Mouse (Mus musculus) brown adipose tissue, adult 24 weeks (tissue): ENCODE measurements around the gene Gm44805. TPM values are rescaled to one million over a fixed set of nuclear protein-coding genes. Genes with fewer than 3 reads are reported as not detected.
A peak's percentile ranks its signal among the peaks of the same experiment; 100 is the strongest.
"Not testable (repeated sequence)": the region's sequence is repeated elsewhere in the genome, so short reads cannot be mapped to it uniquely, and the experiment has no call there.

Experiments used
- H3K27ac ChIP-seq: fragments of 200-500 bp; replicated peaks from 2 replicates; pipeline ENCODE4 v1.5.1; 2012; ENCODE audit warnings: low read depth, mild to moderate bottlenecking, low read length
- H3K4me1 ChIP-seq: fragments of 200-500 bp; 2 replicates; pipeline ENCODE4 v1.6.1; 2012; ENCODE audit warnings: low read length, mixed read lengths; ENCODE audit not compliant: control insufficient read depth, insufficient read depth, insufficient read length
- H3K4me3 ChIP-seq: fragments of 200-500 bp; 2 replicates; pipeline ENCODE4 v1.5.1; 2012; ENCODE audit warnings: low read depth, mild to moderate bottlenecking, low read length, moderate library complexity; ENCODE audit not compliant: insufficient read depth
- polyA plus RNA-seq: library from polyadenylated mRNA; stranded (reverse); fragments of >200 nt; gene quantifications from 2 replicates; pipeline ENCODE4 v1.2.4, GENCODE M21; 2012; ENCODE audit not compliant: missing spikeins, insufficient read depth, insufficient read length

Gene Gm44805
- polyA plus RNA-seq, 1 experiment = not detected

DNA sequence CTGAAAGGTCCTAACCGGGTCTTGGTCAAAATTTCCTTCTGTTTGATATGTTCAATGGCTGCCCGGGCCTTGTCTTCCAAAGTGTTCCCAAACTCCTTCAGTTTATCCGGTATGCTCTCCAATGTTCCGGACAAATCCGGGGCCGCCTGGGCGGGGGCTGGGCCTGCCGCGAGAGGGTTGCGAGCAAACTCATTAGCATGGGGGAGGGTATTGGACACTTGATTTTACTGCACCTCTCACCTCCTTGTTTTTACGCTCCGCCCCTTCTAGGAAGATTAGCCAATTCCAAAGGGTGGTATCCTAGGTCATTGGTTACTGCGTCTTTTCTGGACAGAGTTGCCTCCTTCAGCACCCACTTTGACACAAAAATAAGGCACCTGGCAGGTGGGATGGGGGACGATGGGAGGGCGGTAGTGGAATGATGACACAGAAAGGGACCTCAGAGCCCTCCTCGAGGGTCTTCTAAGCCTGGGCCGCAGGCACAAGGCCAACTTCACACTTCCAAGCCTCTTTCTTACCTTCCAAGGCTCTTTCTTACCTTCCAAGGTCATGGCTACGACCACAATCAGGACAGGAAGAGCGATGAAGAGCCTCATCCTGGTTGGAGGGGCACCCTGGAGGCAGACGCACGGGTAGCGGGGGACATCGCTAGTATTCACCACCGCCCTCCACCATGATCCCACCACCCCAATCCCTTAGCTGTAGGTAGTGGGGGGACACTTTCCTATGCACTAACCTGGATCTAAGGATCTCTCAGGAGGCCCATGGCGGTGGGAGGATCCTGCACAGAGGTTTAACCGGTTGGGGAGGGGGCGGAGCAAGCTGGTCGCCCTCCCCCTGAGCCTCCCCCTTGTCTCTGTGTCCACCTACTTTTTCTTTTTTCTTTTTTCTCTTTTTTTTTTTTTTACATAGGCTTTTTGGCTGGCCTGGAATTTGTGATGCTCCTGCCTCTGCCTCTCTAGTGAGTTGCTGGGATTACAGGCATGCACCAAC lies 10.9 kb upstream of the Gm44805 start, which contains the start of gene Apoc1:
Gene Apoc1 (minus strand): TSS at position 788 of the 993 bp plus-strand sequence.
- Histone ChIP-seq H3K4me3 (peak within 1 kb of the TSS; percentile 57), H3K27ac (peak within 1 kb of the TSS; percentile 94), H3K4me1 (peaks cover 14% of the 10 kb centered on the region)

DNA sequence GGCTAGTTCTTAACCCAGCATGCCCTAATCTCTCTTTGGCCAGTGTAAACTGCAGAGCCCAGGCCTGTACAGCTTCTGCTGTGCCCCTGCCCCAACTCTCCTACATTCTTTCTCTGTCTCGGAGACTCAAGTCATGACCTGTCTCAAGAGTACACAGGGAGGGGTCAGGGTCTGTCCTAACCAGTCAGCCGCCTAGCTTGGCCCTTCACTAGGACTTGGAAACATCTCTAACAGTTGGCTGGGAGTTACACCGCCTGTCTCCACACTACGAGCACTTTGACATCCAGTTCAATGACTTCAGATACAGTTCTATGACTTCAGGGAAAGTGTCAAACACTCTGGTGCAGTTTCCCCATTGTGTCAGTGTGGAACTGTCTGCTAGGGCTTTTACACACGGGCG lies 10.2 kb upstream of the Gm44805 start:
- H3K4me3 ChIP-seq = peak overlapping the region; percentile 57

DNA sequence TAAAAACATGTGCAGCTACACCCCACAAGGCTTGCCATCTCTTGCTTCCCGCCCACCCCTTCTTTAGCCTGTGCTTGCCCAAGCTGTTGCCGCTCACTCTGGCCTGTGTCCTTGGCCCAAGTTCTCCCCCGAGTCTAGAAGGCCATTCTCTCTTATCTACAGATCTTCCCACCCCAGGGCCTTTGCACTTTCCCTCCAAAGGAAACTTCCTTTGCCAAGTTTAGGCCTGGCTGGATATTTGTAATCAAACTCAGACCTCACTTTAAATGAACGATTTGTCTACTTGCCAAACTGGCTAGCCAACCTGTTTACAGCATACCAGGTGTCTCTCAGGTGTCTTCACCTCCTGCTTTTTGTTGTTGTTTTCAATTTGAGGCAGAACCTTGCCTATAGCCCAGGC lies 9.6 kb upstream of the Gm44805 start:
- H3K4me3 ChIP-seq = no peak overlapping the region
- peaks cover 14% of the 10 kb centered on the region for H3K4me1 ChIP-seq
- H3K27ac ChIP-seq = peak overlapping the region; percentile 94

More for the DNA sequence above, 10.2 kb upstream of the Gm44805 start:
- H3K4me1 ChIP-seq = peaks cover 14% of the 10 kb centered on the region
- H3K27ac ChIP-seq = peak overlapping the region; percentile 94

DNA sequence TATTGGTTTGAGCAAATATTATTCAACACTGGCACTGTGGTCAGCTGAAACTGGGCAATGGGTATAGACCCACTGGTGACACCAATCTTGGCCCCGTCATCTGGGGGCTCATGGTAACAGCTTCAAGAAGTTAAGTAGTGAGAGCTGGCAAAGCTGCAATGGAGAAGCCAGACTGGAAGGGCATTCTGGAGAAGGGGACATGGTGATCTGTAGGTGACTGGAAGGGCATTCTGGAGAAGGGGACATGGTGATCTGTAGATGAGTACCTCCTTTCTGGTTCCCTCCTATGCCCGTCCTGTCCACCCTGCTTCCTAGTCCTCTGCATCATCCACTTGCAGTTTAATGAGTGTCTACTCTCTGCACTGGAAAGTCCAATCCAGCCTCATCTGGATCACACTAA lies 7.4 kb upstream of the Gm44805 start:
- Histone ChIP-seq H3K4me1 (peaks cover 3% of the 10 kb centered on the region), H3K27ac (no peak overlapping the region), H3K4me3 (no peak overlapping the region)

DNA sequence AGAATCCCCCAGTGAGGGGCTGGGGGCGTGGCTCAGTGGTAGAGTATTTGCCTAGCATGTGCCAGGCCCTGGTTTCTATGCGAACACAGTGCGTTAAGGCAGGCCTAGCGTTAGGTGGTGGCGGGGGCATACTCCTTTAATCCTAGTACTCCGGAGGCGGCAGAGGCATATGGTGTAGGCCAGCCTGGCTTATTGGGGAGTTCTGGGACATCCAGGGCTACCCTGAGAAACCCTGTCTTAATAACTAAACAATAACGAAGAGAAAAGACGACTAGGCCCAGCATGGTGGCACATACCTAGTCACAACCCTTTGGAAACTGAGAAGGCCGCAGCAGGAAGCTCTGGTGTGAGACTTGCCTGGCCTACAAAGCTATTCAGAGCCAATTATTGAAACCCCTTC lies 6.9 kb upstream of the Gm44805 start:
- H3K4me1 ChIP-seq = peaks cover 3% of the 10 kb centered on the region
- no peak overlapping the region for H3K27ac ChIP-seq
- no peak overlapping the region for H3K4me3 ChIP-seq

DNA sequence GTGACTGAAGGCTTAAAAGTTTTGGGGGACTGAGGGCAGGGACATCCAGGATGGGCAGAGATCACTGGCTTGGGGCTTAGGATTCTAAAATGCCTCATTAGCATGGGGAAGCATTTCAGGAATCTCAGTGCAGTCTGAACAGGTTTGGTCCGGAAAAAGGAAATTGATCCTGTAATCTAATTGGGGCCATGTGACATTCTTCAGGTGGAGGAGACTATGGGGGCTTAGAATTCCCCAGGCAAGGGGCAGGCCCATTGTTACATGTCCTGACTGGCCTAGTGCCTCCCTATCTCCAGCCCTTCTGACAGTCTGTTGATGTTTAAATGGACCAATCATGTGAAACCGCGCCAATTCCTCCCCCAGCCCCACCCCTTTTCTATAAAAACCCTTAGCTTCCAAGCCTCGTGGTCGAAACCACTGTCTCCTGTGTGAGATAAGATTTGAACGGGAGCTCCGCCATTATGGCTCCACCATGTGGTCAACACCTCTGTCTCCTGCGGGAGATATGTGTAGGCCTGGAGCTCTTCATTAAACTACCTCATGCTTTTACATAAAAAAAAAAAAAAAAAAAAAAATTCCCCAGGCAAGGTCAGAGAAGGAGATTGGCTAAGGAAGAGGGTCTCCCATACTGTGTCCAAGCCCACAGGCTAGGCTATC lies 5.8 kb upstream of the Gm44805 start:
- not testable (repeated sequence) for H3K27ac ChIP-seq, H3K4me3 ChIP-seq, H3K4me1 ChIP-seq

DNA sequence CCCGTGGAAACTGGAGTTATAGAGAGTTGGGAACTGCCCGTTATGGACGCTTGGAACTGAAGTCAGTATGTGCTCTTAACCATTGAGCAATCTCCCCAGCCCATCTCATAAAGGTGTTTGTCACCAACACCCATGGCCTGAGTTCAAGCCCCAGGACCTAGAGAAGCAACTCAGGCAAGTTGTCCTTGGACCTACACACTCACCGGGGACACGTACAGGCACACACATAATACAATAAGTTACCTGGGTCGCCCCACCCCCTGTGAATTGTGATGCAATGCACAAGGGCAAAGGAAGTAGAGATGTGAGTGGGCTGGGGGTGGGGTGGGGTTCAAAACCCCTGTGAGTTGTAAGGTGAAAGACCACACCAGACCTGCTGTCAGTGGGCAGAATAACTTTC lies 5.3 kb upstream of the Gm44805 start:
- Histone ChIP-seq H3K4me3 (no peak overlapping the region), H3K27ac (no peak overlapping the region), H3K4me1 (no peaks in the 10 kb centered on the region)

DNA sequence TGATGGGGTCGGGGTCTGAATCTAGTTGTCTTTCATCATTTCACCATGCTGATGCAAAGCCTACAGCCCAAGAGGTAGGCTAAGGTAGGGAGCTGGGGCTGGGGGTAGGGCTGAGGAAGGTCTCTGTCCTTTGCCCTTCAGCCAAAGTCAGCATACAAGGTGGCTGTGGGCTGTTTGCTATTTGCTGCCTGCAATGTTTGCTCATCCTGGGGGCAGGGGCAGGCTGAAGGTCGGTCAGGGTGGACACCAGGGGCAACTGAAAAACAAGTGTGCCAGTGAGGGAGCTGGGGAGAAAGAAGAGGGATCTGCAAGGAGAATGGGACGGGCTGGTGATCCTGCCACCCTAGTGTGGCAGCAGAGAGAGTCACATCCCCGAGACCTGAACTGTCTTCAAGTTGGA lies 4.2 kb upstream of the Gm44805 start:
- no peak overlapping the region for H3K27ac ChIP-seq
- H3K4me3 ChIP-seq = no peak overlapping the region
- H3K4me1 ChIP-seq = no peaks in the 10 kb centered on the region

DNA sequence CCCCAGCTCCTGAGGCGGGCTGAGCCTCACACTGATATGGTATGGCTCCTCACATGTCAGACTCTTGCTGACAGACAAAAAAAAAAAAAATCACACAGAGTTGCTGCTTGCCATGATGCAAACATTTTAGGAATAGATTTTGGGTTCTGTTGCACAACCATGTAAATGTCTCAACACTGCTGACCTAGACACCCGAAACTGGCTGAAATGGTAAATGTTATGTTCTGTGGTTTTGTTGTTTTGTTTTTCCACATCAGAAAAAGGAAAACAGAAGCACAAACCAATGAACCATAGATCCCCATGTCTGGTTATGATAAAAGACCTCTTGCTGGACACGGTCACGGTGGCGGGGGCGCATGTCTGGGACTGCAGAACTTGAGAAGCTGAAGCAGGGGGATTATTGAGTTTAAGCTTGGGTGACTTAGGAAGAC lies 2.6 kb upstream of the Gm44805 start:
- Histone ChIP-seq H3K27ac (peak overlapping the region; percentile 17; the same call in 1 of the 2 replicates), H3K4me1 (no peaks in the 10 kb centered on the region), H3K4me3 (no peak overlapping the region)

DNA sequence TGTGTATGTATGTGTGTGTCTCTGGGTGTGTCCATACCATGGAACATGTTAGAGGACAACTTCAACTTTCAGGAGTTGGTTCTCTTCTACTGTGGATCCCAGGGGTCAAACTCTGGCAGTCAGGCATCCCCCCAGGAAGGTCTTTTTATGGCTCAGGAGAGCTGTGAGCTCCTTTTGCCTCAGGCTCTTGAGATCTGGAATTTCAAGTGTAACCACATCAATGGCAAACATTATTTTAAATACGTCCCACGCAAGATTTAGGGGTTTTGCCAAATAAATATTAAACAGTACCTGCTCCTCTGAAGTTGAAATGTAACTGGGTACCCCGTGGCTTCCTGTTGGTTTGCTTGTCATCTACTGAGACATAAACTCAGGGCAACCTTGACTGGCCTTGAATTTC lies 1.8 kb upstream of the Gm44805 start:
- Histone ChIP-seq H3K4me1 (no peaks in the 10 kb centered on the region), H3K4me3 (no peak overlapping the region), H3K27ac (no peak overlapping the region)

DNA sequence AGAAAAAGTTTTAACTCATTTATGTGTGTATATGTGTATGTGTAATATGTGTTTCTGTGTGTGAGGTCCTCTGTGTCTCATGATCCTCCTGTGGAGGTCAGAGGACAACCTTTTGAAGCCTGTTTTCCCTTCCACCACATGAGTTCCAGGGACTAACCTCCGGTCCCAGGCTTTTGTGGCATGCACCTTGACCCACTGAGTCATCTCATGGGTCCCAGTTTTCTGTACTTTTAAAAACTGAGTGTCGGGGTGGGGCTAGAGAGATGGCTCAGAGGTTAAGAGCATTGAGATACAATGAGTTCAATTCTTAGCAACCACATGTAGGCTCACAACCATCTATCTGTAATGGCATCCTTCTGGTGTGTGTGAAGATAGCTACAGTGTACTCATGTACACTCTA lies 521 bp downstream of the Gm44805 start:
- no peak overlapping the region for H3K4me3 ChIP-seq
- H3K27ac ChIP-seq = no peak overlapping the region

DNA sequence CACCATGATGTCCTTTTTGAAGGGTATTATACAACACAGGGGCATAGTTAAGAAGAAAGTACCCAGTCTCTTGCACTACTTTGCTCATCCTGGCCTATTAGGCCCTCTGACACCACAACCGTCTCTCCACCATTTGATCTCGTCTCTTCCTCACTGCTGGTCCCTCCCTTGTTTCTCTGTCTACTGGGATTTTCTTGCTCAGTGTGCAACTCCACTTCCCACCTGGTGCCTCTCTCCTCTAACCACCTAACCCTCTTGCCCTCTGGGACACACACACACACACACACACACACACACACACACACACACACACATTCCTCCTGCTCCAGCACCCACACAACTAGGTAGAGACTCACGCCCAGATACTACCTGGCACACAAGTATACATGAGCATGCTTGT lies 2.3 kb downstream of the Gm44805 start:
- Histone ChIP-seq H3K27ac (no peak overlapping the region), H3K4me3 (no peak overlapping the region), H3K4me1 (peaks cover 3% of the 10 kb centered on the region; the same call in 1 of the 2 replicates)

More for the DNA sequence above, 521 bp downstream of the Gm44805 start:
- H3K4me1 ChIP-seq = peaks cover 3% of the 10 kb centered on the region; the same call in 1 of the 2 replicates

DNA sequence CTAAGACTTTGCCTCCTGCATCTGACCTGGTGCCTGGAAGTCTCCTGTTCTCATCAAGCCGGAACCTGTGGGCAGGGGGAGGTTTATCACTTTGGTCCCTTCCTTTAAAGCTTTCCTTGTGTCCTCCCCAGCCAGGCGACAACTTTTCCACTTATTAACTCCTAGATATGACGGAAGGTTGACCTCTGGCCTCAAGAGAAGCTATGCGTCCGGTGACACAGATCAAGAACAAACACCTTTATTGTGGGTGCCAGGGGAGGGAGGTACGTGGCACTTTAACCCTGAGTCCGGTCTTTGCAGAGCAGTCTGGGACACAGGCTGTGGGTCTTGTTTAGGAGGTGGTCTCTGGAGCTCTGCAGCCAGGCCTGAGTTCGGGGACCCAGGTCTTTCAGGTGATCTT lies 3.4 kb downstream of the Gm44805 start, which contains the start of gene Apoc2:
Gene Apoc2 (minus strand): TSS at position 70 of the 400 bp plus-strand sequence.
- Histone ChIP-seq H3K4me3 (no peak within 1 kb of the TSS), H3K27ac (no peak within 1 kb of the TSS), H3K4me1 (peaks cover 3% of the 10 kb centered on the region; the same call in 1 of the 2 replicates)

DNA sequence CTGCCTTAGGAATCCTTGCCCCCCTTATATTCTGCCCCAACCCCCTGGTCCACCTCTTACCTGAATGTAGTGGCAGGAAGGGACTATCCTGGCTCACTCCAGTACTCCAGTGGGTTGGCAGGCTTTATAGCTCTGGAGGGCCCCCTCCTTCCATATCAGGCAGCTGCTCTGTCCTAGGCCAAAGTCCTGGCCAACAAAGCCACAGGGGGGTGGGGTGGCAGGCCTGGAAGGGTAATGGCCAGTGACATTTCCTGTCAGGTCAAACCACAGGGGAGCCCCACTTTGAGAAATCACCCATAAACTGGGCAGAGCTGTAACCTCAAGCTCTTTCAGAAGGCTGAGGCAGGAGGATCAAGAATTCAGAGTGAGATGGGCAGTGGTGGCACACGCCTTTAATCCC lies 4.6 kb downstream of the Gm44805 start:
- Histone ChIP-seq H3K4me1 (peaks cover 3% of the 10 kb centered on the region; the same call in 1 of the 2 replicates), H3K4me3 (no peak overlapping the region), H3K27ac (no peak overlapping the region)

DNA sequence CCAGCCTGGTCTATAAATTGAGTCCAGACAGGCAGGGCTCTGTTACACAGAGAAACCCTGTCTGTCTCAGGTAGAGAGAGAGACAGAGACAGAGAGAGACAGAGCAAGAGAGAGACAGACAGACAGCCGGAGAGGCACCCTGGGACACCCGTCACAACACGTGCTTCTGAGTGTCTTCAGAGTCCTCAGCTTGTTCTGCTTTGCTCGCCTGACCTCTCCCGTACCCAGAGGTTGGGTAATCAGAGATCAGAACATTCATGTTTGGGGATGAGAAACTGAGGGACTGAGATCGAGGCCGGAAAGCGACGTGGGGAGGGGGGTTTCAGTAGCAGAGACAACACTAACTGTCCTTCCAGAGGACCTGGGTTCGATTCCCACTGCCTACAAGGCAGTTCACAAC lies 5.4 kb downstream of the Gm44805 start:
- Histone ChIP-seq H3K4me3 (no peak overlapping the region), H3K27ac (no peak overlapping the region; the same call in 1 of the 2 replicates), H3K4me1 (peaks cover 3% of the 10 kb centered on the region; the same call in 1 of the 2 replicates)
